Mouse (Mus musculus): ENCODE data around the gene Pcbp3. TPM values are rescaled to one million over a fixed set of nuclear protein-coding genes. Genes with fewer than 3 reads are reported as not detected.

Gene Pcbp3
- 33.0 and 34.8 TPM in 2 replicates for polyA plus RNA-seq (2016; fragmentation: Nextera tagmentation; extraction: Ambion mirVana)

DNA sequence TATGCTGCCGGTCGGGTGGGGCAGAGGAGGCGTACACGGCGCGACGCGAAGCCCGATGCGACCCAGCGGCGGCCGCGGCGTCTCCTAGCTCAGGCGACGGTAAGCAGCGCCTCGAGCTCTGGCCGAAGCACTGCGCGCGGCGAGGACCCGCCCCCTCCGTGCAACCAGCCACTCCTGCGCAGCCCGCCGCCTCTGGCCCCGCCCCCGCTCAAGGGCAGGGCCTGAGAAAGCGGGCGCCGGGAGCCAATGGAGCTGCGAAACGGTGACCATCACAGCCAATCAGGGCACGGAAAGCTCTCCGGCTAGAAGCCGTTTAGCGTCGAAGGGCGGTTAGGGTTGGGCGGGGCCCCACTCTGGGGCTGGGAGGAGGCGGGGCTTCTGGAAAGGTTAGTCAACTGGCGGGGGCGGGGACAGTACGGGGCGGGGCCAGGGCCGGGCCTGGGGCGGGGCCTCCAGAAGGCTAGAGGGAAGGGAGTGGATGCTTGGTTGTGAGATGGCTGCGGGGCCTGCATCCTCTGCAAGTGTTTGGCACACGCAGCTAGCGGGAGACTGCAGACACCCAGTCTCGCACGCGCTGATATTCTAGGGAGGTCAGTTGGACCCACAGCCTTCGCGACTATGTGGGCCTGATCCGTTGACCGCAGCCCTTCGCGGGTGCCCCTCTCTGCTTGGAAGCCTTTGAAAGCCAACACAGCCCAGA, at the start of gene Pcbp3:
Gene Pcbp3, minus strand, starts transcription at position 98 of the 700 bp plus-strand sequence.
- no peaks in the 10 kb centered on the region for H3K9me3 ChIP-seq
- H3K36me3 ChIP-seq: no peaks in the 10 kb centered on the region
- H3K4me3 ChIP-seq (replicated peaks): peak within 1 kb of the TSS; percentile 65
- peak within 1 kb of the TSS; percentile 94 for H3K4me2 ChIP-seq
- ATAC-seq (ENCODE audit: insufficient number of reproducible peaks, insufficient read depth, low FRiP score, low TSS enrichment, low read depth): peak; percentile 98
- WGBS: 3% methylated on average over 62 of the region's 62 CpGs
- no peak within 1 kb of the TSS; the same call in 1 of the 2 replicates for H3K27ac ChIP-seq
- H3K27me3 ChIP-seq: no peaks in the 10 kb centered on the region
- H3K9ac ChIP-seq (replicated peaks): peak within 1 kb of the TSS; percentile 79
- peaks cover 41% of the 10 kb centered on the region for H3K4me1 ChIP-seq (replicated peaks)

DNA sequence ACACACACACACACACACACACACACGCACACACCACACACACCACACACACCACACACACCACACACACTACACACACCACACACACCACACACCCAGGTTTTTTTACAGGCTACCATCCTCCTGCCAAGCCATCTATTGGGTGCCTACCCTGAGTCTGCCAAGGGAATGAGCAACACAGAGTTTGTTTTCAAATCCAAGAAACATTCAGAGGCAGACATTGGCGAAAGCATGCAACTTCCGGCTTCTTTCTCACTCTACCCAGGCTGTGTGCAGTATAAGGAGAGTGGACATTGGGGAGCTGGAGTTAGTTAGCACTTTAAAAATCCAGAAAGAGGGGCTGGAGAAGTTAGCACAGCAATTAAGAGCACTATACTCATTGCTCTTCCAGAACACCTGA, 47.0 kb upstream of the Pcbp3 start:
- H3K36me3 ChIP-seq: no peaks in the 10 kb centered on the region
- no peaks in the 10 kb centered on the region for H3K27me3 ChIP-seq
- 77% methylated on average over 3 of the region's 3 CpGs for WGBS
- no peak for ATAC-seq (ENCODE audit: insufficient number of reproducible peaks, insufficient read depth, low FRiP score, low TSS enrichment, low read depth)
- H3K4me1 ChIP-seq (replicated peaks): peaks cover 28% of the 10 kb centered on the region
- no peak overlapping the region for H3K9ac ChIP-seq (replicated peaks)
- H3K9me3 ChIP-seq: no peaks in the 10 kb centered on the region
- no peak overlapping the region for H3K27ac ChIP-seq
- no peak overlapping the region for H3K4me2 ChIP-seq
- H3K4me3 ChIP-seq (replicated peaks): no peak overlapping the region

- no peak for ATAC-seq (ENCODE audit: insufficient number of reproducible peaks, insufficient read depth, low FRiP score, low TSS enrichment, low read depth)
- 0 out of 2 replicates have a peak overlapping the region, but pooled peaks have one; percentile 27 for H3K9ac ChIP-seq (replicated peaks)
Observed at GRCm38 (mm10) chr10:77008109-77008561, 46.4 kb upstream of the Pcbp3 start.

GRCm38 (mm10) chr10:77007433-77008108, 45.9 kb upstream of the Pcbp3 start:
- H3K4me1 ChIP-seq (replicated peaks): peaks cover 28% of the 10 kb centered on the region
- H3K36me3 ChIP-seq: no peaks in the 10 kb centered on the region
- no peaks in the 10 kb centered on the region for H3K9me3 ChIP-seq
- 0 out of 2 replicates have a peak overlapping the region, but pooled peaks have one; percentile 27 for H3K9ac ChIP-seq (replicated peaks)
- H3K4me2 ChIP-seq: peak overlapping the region; percentile 15; the same call in 1 of the 2 replicates
- no peaks in the 10 kb centered on the region for H3K27me3 ChIP-seq
- no peak for ATAC-seq (ENCODE audit: insufficient number of reproducible peaks, insufficient read depth, low FRiP score, low TSS enrichment, low read depth)
- WGBS: 23% methylated on average over 8 of the region's 8 CpGs
- no peak overlapping the region for H3K4me3 ChIP-seq (replicated peaks)
- H3K27ac ChIP-seq: peak overlapping the region; percentile 72

More at GRCm38 (mm10) chr10:77008109-77008561, 46.4 kb upstream of the Pcbp3 start:
- Histone ChIP-seq H3K4me1 (replicated peaks) (peaks cover 28% of the 10 kb centered on the region), H3K27ac (peak overlapping the region; percentile 72), H3K36me3 (no peaks in the 10 kb centered on the region), H3K9me3 (no peaks in the 10 kb centered on the region), H3K4me2 (peak overlapping the region; percentile 15; the same call in 1 of the 2 replicates), H3K27me3 (no peaks in the 10 kb centered on the region), H3K4me3 (replicated peaks) (no peak overlapping the region)
- 18% methylated on average over 9 of the region's 9 CpGs for WGBS

- Histone ChIP-seq H3K4me1 (replicated peaks) (peaks cover 28% of the 10 kb centered on the region), H3K27ac (no peak overlapping the region), H3K9ac (replicated peaks) (no peak overlapping the region), H3K4me3 (replicated peaks) (no peak overlapping the region), H3K4me2 (no peak overlapping the region), H3K9me3 (no peaks in the 10 kb centered on the region), H3K36me3 (no peaks in the 10 kb centered on the region), H3K27me3 (no peaks in the 10 kb centered on the region)
- WGBS: 11% methylated on average over 7 of the region's 7 CpGs
- no peak for ATAC-seq (ENCODE audit: insufficient number of reproducible peaks, insufficient read depth, low FRiP score, low TSS enrichment, low read depth)
Observed at GRCm38 (mm10) chr10:77004936-77005335, 43.2 kb upstream of the Pcbp3 start.

- WGBS: 82% methylated on average over 17 of the region's 17 CpGs
- H3K27me3 ChIP-seq: no peaks in the 10 kb centered on the region
- no peaks in the 10 kb centered on the region for H3K36me3 ChIP-seq
- H3K4me1 ChIP-seq (replicated peaks): 0 out of 2 replicates have a peak, but pooled peaks cover 5% of the 10 kb centered on the region
- no peak overlapping the region for H3K9ac ChIP-seq (replicated peaks)
- no peak for ATAC-seq (ENCODE audit: insufficient number of reproducible peaks, insufficient read depth, low FRiP score, low TSS enrichment, low read depth)
- no peak overlapping the region for H3K4me2 ChIP-seq
- H3K27ac ChIP-seq: no peak overlapping the region
- no peak overlapping the region for H3K4me3 ChIP-seq (replicated peaks)
- H3K9me3 ChIP-seq: no peaks in the 10 kb centered on the region
Observed at GRCm38 (mm10) chr10:76997759-76998513, 36.2 kb upstream of the Pcbp3 start.

DNA sequence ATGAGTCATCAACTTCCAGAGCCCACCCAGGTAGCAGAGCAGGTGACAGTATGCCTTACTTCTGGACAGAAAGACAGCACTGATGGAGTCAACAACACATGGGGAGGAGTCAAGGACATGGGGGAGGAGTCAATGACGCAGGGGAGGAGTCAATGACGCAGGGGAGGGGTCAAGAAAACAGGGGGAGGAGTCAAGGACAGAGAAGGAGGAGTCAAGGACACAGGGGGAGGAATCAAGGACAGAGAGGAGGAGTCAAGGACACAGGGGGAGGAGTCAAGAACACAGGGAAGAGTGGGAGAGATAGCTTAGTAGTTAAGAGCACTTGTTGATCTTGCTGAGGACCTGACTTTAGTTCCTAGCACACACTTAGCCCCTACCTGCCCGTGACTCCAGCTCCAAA, 30.8 kb upstream of the Pcbp3 start:
- H3K4me1 ChIP-seq (replicated peaks): 0 out of 2 replicates have a peak, but pooled peaks cover 8% of the 10 kb centered on the region
- no peak overlapping the region for H3K27ac ChIP-seq
- no peak overlapping the region for H3K9ac ChIP-seq (replicated peaks)
- no peak overlapping the region for H3K4me2 ChIP-seq
- H3K27me3 ChIP-seq: no peaks in the 10 kb centered on the region
- WGBS: 55% methylated on average over 3 of the region's 3 CpGs
- H3K9me3 ChIP-seq: no peaks in the 10 kb centered on the region
- no peaks in the 10 kb centered on the region for H3K36me3 ChIP-seq
- no peak overlapping the region for H3K4me3 ChIP-seq (replicated peaks)
- no peak for ATAC-seq (ENCODE audit: insufficient number of reproducible peaks, insufficient read depth, low FRiP score, low TSS enrichment, low read depth)

- no peak for ATAC-seq (ENCODE audit: insufficient number of reproducible peaks, insufficient read depth, low FRiP score, low TSS enrichment, low read depth)
- Histone ChIP-seq H3K4me1 (replicated peaks) (0 out of 2 replicates have a peak, but pooled peaks cover 8% of the 10 kb centered on the region), H3K9ac (replicated peaks) (no peak overlapping the region), H3K9me3 (no peaks in the 10 kb centered on the region), H3K36me3 (no peaks in the 10 kb centered on the region), H3K27ac (no peak overlapping the region), H3K4me2 (no peak overlapping the region), H3K4me3 (replicated peaks) (no peak overlapping the region), H3K27me3 (no peaks in the 10 kb centered on the region)
- WGBS: 87% methylated on average over 5 of the region's 5 CpGs
Observed at GRCm38 (mm10) chr10:76988586-76988985, 26.9 kb upstream of the Pcbp3 start.

- H3K36me3 ChIP-seq: no peaks in the 10 kb centered on the region
- H3K4me1 ChIP-seq (replicated peaks): peaks cover 32% of the 10 kb centered on the region
- no peak for ATAC-seq (ENCODE audit: insufficient number of reproducible peaks, insufficient read depth, low FRiP score, low TSS enrichment, low read depth)
- no peak overlapping the region for H3K27ac ChIP-seq
- H3K4me2 ChIP-seq: no peak overlapping the region
- no peaks in the 10 kb centered on the region for H3K9me3 ChIP-seq
- 28% methylated on average over 2 of the region's 2 CpGs for WGBS
- no peak overlapping the region for H3K9ac ChIP-seq (replicated peaks)
- no peak overlapping the region for H3K4me3 ChIP-seq (replicated peaks)
- no peaks in the 10 kb centered on the region for H3K27me3 ChIP-seq
Observed at GRCm38 (mm10) chr10:76978042-76978441, 16.4 kb upstream of the Pcbp3 start.

DNA sequence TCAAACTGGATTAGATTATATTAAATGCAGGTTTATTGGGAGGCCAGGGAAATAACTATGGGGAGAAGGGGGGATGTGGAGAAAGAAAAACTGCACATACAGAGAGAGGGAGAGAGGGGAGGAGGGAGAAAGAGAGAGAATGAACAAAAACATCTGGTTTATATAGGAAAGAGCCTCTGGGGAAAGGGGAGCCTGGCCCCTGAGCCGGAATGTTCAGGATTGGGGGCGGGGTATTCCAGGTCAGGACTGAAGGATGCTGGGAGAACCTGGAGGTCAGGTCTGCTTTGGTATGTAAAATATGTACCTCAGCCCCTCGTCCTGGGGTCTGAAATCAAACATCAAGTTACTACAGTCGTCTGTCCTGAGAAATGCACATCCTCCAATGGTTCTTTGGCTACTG, 15.0 kb upstream of the Pcbp3 start:
- no peak for ATAC-seq (ENCODE audit: insufficient number of reproducible peaks, insufficient read depth, low FRiP score, low TSS enrichment, low read depth)
- Histone ChIP-seq H3K36me3 (no peaks in the 10 kb centered on the region), H3K4me1 (replicated peaks) (peaks cover 32% of the 10 kb centered on the region), H3K9ac (replicated peaks) (no peak overlapping the region), H3K4me3 (replicated peaks) (no peak overlapping the region), H3K27me3 (no peaks in the 10 kb centered on the region), H3K4me2 (peak overlapping the region; percentile 21), H3K27ac (peak overlapping the region; percentile 62; the same call in 1 of the 2 replicates), H3K9me3 (no peaks in the 10 kb centered on the region)
- 16% methylated on average over 4 of the region's 4 CpGs for WGBS

All from limb, embryonic 12.5 days (tissue).